Mouse (Mus musculus) forebrain, postnatal 0 days (tissue): ENCODE data around the gene Btbd9. TPM values are rescaled to one million over a fixed set of nuclear protein-coding genes. Genes with fewer than 3 reads are reported as not detected.

Experiments
- ATAC-seq: fragments of 200-750 bp; cut with Nextera tagmentation; 2 replicates; pipeline ENCODE4 v1.8.0; 2017; ENCODE audit warnings: mild to moderate bottlenecking, moderate library complexity
- DNase-seq: peaks from one replicate; pipeline ENCODE4 v3.0.0-alpha.2; 2015
- H3K27ac ChIP-seq: fragments of 300-500 bp; sonication (generic); 2 replicates; pipeline ENCODE4 v1.5.1; 2014; ENCODE audit warnings: low read depth, mild to moderate bottlenecking, antibody characterized with exemption, low read length, moderate library complexity, mixed read lengths
- H3K27me3 ChIP-seq: fragments of 300-500 bp; sonication (generic); 2 replicates; pipeline ENCODE4 v1.6.1; 2014; ENCODE audit warnings: mild to moderate bottlenecking, low read length, mixed read lengths; ENCODE audit not compliant: insufficient read depth
- H3K36me3 ChIP-seq: fragments of 300-500 bp; sonication (generic); 2 replicates; pipeline ENCODE4 v1.6.1; 2014; ENCODE audit warnings: mild to moderate bottlenecking, moderate library complexity; ENCODE audit not compliant: insufficient read depth
- H3K4me1 ChIP-seq: fragments of 300-500 bp; sonication (generic); 2 replicates; pipeline ENCODE4 v1.6.1; 2014; ENCODE audit warnings: antibody characterized with exemption; ENCODE audit not compliant: insufficient read depth
- H3K4me2 ChIP-seq: fragments of 300-500 bp; sonication (generic); 2 replicates; pipeline ENCODE4 v1.6.1; 2014; ENCODE audit warnings: low read depth, mild to moderate bottlenecking, moderate library complexity
- H3K4me3 ChIP-seq: fragments of 300-500 bp; sonication (generic); 2 replicates; pipeline ENCODE4 v1.5.1; 2014; ENCODE audit warnings: low read depth, low read length, mixed read lengths
- H3K9ac ChIP-seq: fragments of 300-500 bp; sonication (generic); 2 replicates; pipeline ENCODE4 v1.6.1; 2014; ENCODE audit warnings: mild to moderate bottlenecking
- H3K9me3 ChIP-seq: fragments of 300-500 bp; sonication (generic); 2 replicates; pipeline ENCODE4 v1.6.1; 2016; ENCODE audit warnings: low read length
- CTCF ChIP-seq: sonication (generic); IDR thresholded peaks from 2 replicates; pipeline ENCODE4 v1.5.1; 2016; ENCODE audit warnings: antibody characterized with exemption, control low read depth, low read depth
- WGBS: fragments of 180-500 bp; shearing (Covaris S2); extraction: QIAGEN DNeasy Blood & Tissue Kit; methylation state at CpG from one replicate; pipeline ENCODE4 v1.1.7; 2014; 5-methylcytosine and 5-hydroxymethylcytosine counted together
- polyA plus RNA-seq: library from polyadenylated mRNA; unstranded; fragments of >200 nt; fragmentation: Nextera tagmentation; extraction: Ambion mirVana; gene quantifications from 2 replicates; pipeline ENCODE4 v1.2.1, GENCODE M21; 2015
- total RNA-seq: library from RNA; depleted of rRNA; stranded (reverse); fragments of >200 nt; gene quantifications from 2 replicates; pipeline ENCODE4 v1.2.3, GENCODE M21; 2014

The Btbd9 gene
- total and polyA plus RNA-seq, 2 experiments from 2014 or later = 63.6 to 149 TPM

- DNase-seq = no peak
- Histone ChIP-seq H3K4me3 (no peak overlapping the region), H3K27ac (no peak overlapping the region)
These were observed 154.0 kb downstream of the Btbd9 start for GRCm38 (mm10) chr17:30422278-30422677.

GRCm38 (mm10) chr17:30421256-30421655 lies 155.0 kb downstream of the Btbd9 start:
- Histone ChIP-seq H3K27me3 (no peaks in the 10 kb centered on the region), H3K4me3 (no peak overlapping the region), H3K4me1 (no peaks in the 10 kb centered on the region), H3K36me3 (no peaks in the 10 kb centered on the region), H3K4me2 (no peak overlapping the region), H3K9me3 (no peaks in the 10 kb centered on the region), H3K27ac (no peak overlapping the region), H3K9ac (no peak overlapping the region)
- ATAC-seq = no peak
- 58% methylated on average over 1 of the region's 1 CpGs for WGBS
- no peak for DNase-seq
- no peak for TF ChIP-seq CTCF

More at GRCm38 (mm10) chr17:30422278-30422677, 154.0 kb downstream of the Btbd9 start:
- 74% methylated on average over 1 of the region's 1 CpGs for WGBS
- Histone ChIP-seq H3K27me3 (no peaks in the 10 kb centered on the region), H3K36me3 (no peaks in the 10 kb centered on the region), H3K9ac (no peak overlapping the region), H3K4me1 (no peaks in the 10 kb centered on the region), H3K9me3 (no peaks in the 10 kb centered on the region), H3K4me2 (no peak overlapping the region)
- ATAC-seq = no peak
- TF ChIP-seq CTCF = no peak

GRCm38 (mm10) chr17:30419494-30419893 lies 156.8 kb downstream of the Btbd9 start:
- TF ChIP-seq CTCF = no peak
- DNase-seq (no peak), ATAC-seq (no peak)
- Histone ChIP-seq H3K9ac (no peak overlapping the region), H3K27me3 (no peaks in the 10 kb centered on the region), H3K4me2 (no peak overlapping the region), H3K27ac (no peak overlapping the region), H3K36me3 (no peaks in the 10 kb centered on the region), H3K4me1 (no peaks in the 10 kb centered on the region), H3K4me3 (no peak overlapping the region), H3K9me3 (no peaks in the 10 kb centered on the region)
- WGBS = 58% methylated on average over 7 of the region's 7 CpGs

GRCm38 (mm10) chr17:30418510-30418909 lies 157.8 kb downstream of the Btbd9 start:
- H3K4me1 ChIP-seq = no peaks in the 10 kb centered on the region
- ATAC-seq = no peak
- no peak for TF ChIP-seq CTCF
- WGBS = 72% methylated on average over 4 of the region's 4 CpGs
- no peaks in the 10 kb centered on the region for H3K9me3 ChIP-seq
- no peak overlapping the region for H3K9ac ChIP-seq
- H3K27me3 ChIP-seq = no peaks in the 10 kb centered on the region
- DNase-seq = no peak
- no peak overlapping the region for H3K4me2 ChIP-seq
- no peaks in the 10 kb centered on the region for H3K36me3 ChIP-seq
- H3K4me3 ChIP-seq = no peak overlapping the region
- H3K27ac ChIP-seq = no peak overlapping the region

GRCm38 (mm10) chr17:30417106-30417505 lies 159.2 kb downstream of the Btbd9 start:
- 87% methylated on average over 4 of the region's 4 CpGs for WGBS
- H3K9me3 ChIP-seq = no peaks in the 10 kb centered on the region

GRCm38 (mm10) chr17:30415693-30416092 lies 160.6 kb downstream of the Btbd9 start:
- ATAC-seq (no peak), DNase-seq (no peak)
- Histone ChIP-seq H3K27me3 (no peaks in the 10 kb centered on the region), H3K4me2 (no peak overlapping the region), H3K36me3 (no peaks in the 10 kb centered on the region), H3K27ac (no peak overlapping the region), H3K9me3 (no peaks in the 10 kb centered on the region), H3K9ac (no peak overlapping the region), H3K4me3 (no peak overlapping the region), H3K4me1 (no peaks in the 10 kb centered on the region)
- WGBS = 95% methylated on average over 3 of the region's 3 CpGs
- no peak for TF ChIP-seq CTCF

More at GRCm38 (mm10) chr17:30417106-30417505, 159.2 kb downstream of the Btbd9 start:
- H3K36me3 ChIP-seq = no peaks in the 10 kb centered on the region
- DNase-seq = no peak
- ATAC-seq = no peak
- H3K27me3 ChIP-seq = no peaks in the 10 kb centered on the region
- no peak overlapping the region for H3K27ac ChIP-seq
- no peak for TF ChIP-seq CTCF
- H3K4me1 ChIP-seq = no peaks in the 10 kb centered on the region
- H3K9ac ChIP-seq = no peak overlapping the region
- H3K4me2 ChIP-seq = no peak overlapping the region
- H3K4me3 ChIP-seq = no peak overlapping the region

GRCm38 (mm10) chr17:30412991-30413390 lies 163.3 kb downstream of the Btbd9 start:
- ATAC-seq = no peak
- Histone ChIP-seq H3K9me3 (no peaks in the 10 kb centered on the region), H3K4me3 (no peak overlapping the region), H3K4me2 (no peak overlapping the region), H3K27me3 (no peaks in the 10 kb centered on the region), H3K36me3 (no peaks in the 10 kb centered on the region), H3K4me1 (no peaks in the 10 kb centered on the region), H3K27ac (no peak overlapping the region), H3K9ac (no peak overlapping the region)
- no peak for DNase-seq
- TF ChIP-seq CTCF = no peak
- 97% methylated on average over 3 of the region's 3 CpGs for WGBS

- Histone ChIP-seq H3K27me3 (no peaks in the 10 kb centered on the region), H3K4me3 (no peak overlapping the region), H3K9ac (no peak overlapping the region), H3K4me1 (no peaks in the 10 kb centered on the region), H3K36me3 (no peaks in the 10 kb centered on the region), H3K27ac (no peak overlapping the region), H3K9me3 (no peaks in the 10 kb centered on the region), H3K4me2 (no peak overlapping the region)
- 94% methylated on average over 7 of the region's 7 CpGs for whole genome bisulfite sequencing
- DNase-seq = no peak
- TF ChIP-seq CTCF = peak; percentile 28; the same call in 1 of the 2 replicates
- no peak for ATAC-seq
These were observed 170.3 kb downstream of the Btbd9 start for GRCm38 (mm10) chr17:30406002-30406401.
